Mouse (Mus musculus): ENCODE measurements around the gene Ctsg. TPM values are rescaled to one million over a fixed set of nuclear protein-coding genes. Genes with fewer than 3 reads are reported as not detected.
"Not testable (repeated sequence)": the region's sequence is repeated elsewhere in the genome, so short reads cannot be mapped to it uniquely, and the experiment has no call there.

Gene Ctsg
- 39.4 and 44.1 TPM in 2 replicates for polyA plus RNA-seq (2015; fragmentation: Nextera tagmentation; extraction: Ambion mirVana)

GRCm38 (mm10) chr14:56102386-56102785, at the start of gene Ctsg:
TSS of gene Ctsg (minus strand) at chr14:56102574.
- Histone ChIP-seq H3K4me2 (no peak within 1 kb of the TSS), H3K4me1 (replicated peaks) (no peaks in the 10 kb centered on the region), H3K9me3 (replicated peaks) (no peaks in the 10 kb centered on the region), H3K36me3 (replicated peaks) (no peaks in the 10 kb centered on the region), H3K9ac (no peak within 1 kb of the TSS), H3K27ac (replicated peaks) (no peak within 1 kb of the TSS), H3K4me3 (replicated peaks) (no peak within 1 kb of the TSS), H3K27me3 (no peaks in the 10 kb centered on the region)
- no peak for ATAC-seq (ENCODE audit: insufficient read depth)
- WGBS (ENCODE audit: insufficient replicate concordance): 36% methylated on average over 10 of the region's 10 CpGs

GRCm38 (mm10) chr14:56133675-56134074, 31.3 kb upstream of the Ctsg start:
- not testable (repeated sequence) for H3K4me1 ChIP-seq (replicated peaks); H3K4me3 ChIP-seq (replicated peaks); H3K27ac ChIP-seq (replicated peaks); ATAC-seq (ENCODE audit: insufficient read depth); H3K9me3 ChIP-seq (replicated peaks); H3K27me3 ChIP-seq; H3K9ac ChIP-seq; H3K36me3 ChIP-seq (replicated peaks); H3K4me2 ChIP-seq
- 40% methylated on average over 1 of the region's 1 CpGs for WGBS (ENCODE audit: insufficient replicate concordance)

- H3K4me1 ChIP-seq (replicated peaks); H3K27ac ChIP-seq (replicated peaks); H3K36me3 ChIP-seq (replicated peaks); ATAC-seq (ENCODE audit: insufficient read depth); H3K27me3 ChIP-seq; H3K4me2 ChIP-seq; H3K4me3 ChIP-seq (replicated peaks); H3K9me3 ChIP-seq (replicated peaks); H3K9ac ChIP-seq: not testable (repeated sequence)
- WGBS (ENCODE audit: insufficient replicate concordance): 50% methylated on average over 2 of the region's 2 CpGs
These were observed 30.1 kb upstream of the Ctsg start, which contains the start of gene Gzmd for GRCm38 (mm10) chr14:56132508-56132907. TSS of gene Gzmd (minus strand) at chr14:56132608.

- WGBS (ENCODE audit: insufficient replicate concordance): 31% methylated on average over 3 of the region's 3 CpGs
- no peaks in the 10 kb centered on the region for H3K27me3 ChIP-seq
- H3K27ac ChIP-seq (replicated peaks): no peak overlapping the region
- no peak for ATAC-seq (ENCODE audit: insufficient read depth)
- no peak overlapping the region for H3K9ac ChIP-seq
- H3K4me2 ChIP-seq: no peak overlapping the region
- H3K36me3 ChIP-seq (replicated peaks): no peaks in the 10 kb centered on the region
- H3K9me3 ChIP-seq (replicated peaks): no peaks in the 10 kb centered on the region
- H3K4me1 ChIP-seq (replicated peaks): no peaks in the 10 kb centered on the region
- H3K4me3 ChIP-seq (replicated peaks): no peak overlapping the region
These were observed 26.0 kb upstream of the Ctsg start for GRCm38 (mm10) chr14:56128341-56128740.

GRCm38 (mm10) chr14:56123516-56123915, 21.1 kb upstream of the Ctsg start:
- no peaks in the 10 kb centered on the region for H3K4me1 ChIP-seq (replicated peaks)
- H3K36me3 ChIP-seq (replicated peaks): no peaks in the 10 kb centered on the region
- no peak overlapping the region for H3K4me3 ChIP-seq (replicated peaks)
- no peak overlapping the region for H3K4me2 ChIP-seq
- H3K9me3 ChIP-seq (replicated peaks): no peaks in the 10 kb centered on the region
- WGBS (ENCODE audit: insufficient replicate concordance): 63% methylated on average over 3 of the region's 3 CpGs
- no peak overlapping the region for H3K9ac ChIP-seq
- H3K27ac ChIP-seq (replicated peaks): no peak overlapping the region
- H3K27me3 ChIP-seq: no peaks in the 10 kb centered on the region
- no peak for ATAC-seq (ENCODE audit: insufficient read depth)

GRCm38 (mm10) chr14:56120525-56120924, 18.2 kb upstream of the Ctsg start, which contains the start of gene Gzme:
TSS of gene Gzme (minus strand) at chr14:56120625.
- no peak for ATAC-seq (ENCODE audit: insufficient read depth)
- H3K4me2 ChIP-seq: no peak within 1 kb of the TSS
- no peaks in the 10 kb centered on the region for H3K36me3 ChIP-seq (replicated peaks)
- no peaks in the 10 kb centered on the region for H3K4me1 ChIP-seq (replicated peaks)
- no peak within 1 kb of the TSS for H3K9ac ChIP-seq
- H3K4me3 ChIP-seq (replicated peaks): no peak within 1 kb of the TSS
- H3K27ac ChIP-seq (replicated peaks): no peak within 1 kb of the TSS
- H3K27me3 ChIP-seq: no peaks in the 10 kb centered on the region
- H3K9me3 ChIP-seq (replicated peaks): no peaks in the 10 kb centered on the region

- not testable (repeated sequence) for H3K9ac ChIP-seq; H3K27me3 ChIP-seq; H3K9me3 ChIP-seq (replicated peaks); H3K4me3 ChIP-seq (replicated peaks); H3K4me2 ChIP-seq; H3K4me1 ChIP-seq (replicated peaks); H3K36me3 ChIP-seq (replicated peaks); ATAC-seq (ENCODE audit: insufficient read depth); H3K27ac ChIP-seq (replicated peaks)
- WGBS (ENCODE audit: insufficient replicate concordance): 77% methylated on average over 33 of the region's 33 CpGs
These were observed 13.3 kb upstream of the Ctsg start for GRCm38 (mm10) chr14:56115531-56116310.

- no peaks in the 10 kb centered on the region for H3K27me3 ChIP-seq
- H3K4me1 ChIP-seq (replicated peaks): no peaks in the 10 kb centered on the region
- H3K9me3 ChIP-seq (replicated peaks): no peaks in the 10 kb centered on the region
- H3K4me3 ChIP-seq (replicated peaks): no peak overlapping the region
- WGBS (ENCODE audit: insufficient replicate concordance): 65% methylated on average over 13 of the region's 13 CpGs
- H3K36me3 ChIP-seq (replicated peaks): no peaks in the 10 kb centered on the region
- no peak overlapping the region for H3K27ac ChIP-seq (replicated peaks)
- H3K4me2 ChIP-seq: no peak overlapping the region
- H3K9ac ChIP-seq: no peak overlapping the region
- no peak for ATAC-seq (ENCODE audit: insufficient read depth)
These were observed 3.2 kb upstream of the Ctsg start for GRCm38 (mm10) chr14:56105447-56106180.

- no peaks in the 10 kb centered on the region for H3K27me3 ChIP-seq
- WGBS (ENCODE audit: insufficient replicate concordance): 50% methylated on average over 5 of the region's 5 CpGs
- no peak overlapping the region for H3K9ac ChIP-seq
- no peaks in the 10 kb centered on the region for H3K9me3 ChIP-seq (replicated peaks)
- H3K4me3 ChIP-seq (replicated peaks): no peak overlapping the region
- H3K4me1 ChIP-seq (replicated peaks): no peaks in the 10 kb centered on the region
- H3K4me2 ChIP-seq: no peak overlapping the region
- no peak overlapping the region for H3K27ac ChIP-seq (replicated peaks)
- no peak for ATAC-seq (ENCODE audit: insufficient read depth)
- H3K36me3 ChIP-seq (replicated peaks): no peaks in the 10 kb centered on the region
These were observed 2.6 kb upstream of the Ctsg start for GRCm38 (mm10) chr14:56105016-56105415.

GRCm38 (mm10) chr14:56103452-56103851, 1.1 kb upstream of the Ctsg start:
- no peaks in the 10 kb centered on the region for H3K27me3 ChIP-seq
- no peaks in the 10 kb centered on the region for H3K4me1 ChIP-seq (replicated peaks)
- no peak overlapping the region for H3K4me2 ChIP-seq
- no peak for ATAC-seq (ENCODE audit: insufficient read depth)
- no peaks in the 10 kb centered on the region for H3K9me3 ChIP-seq (replicated peaks)
- H3K4me3 ChIP-seq (replicated peaks): no peak overlapping the region
- no peak overlapping the region for H3K27ac ChIP-seq (replicated peaks)
- H3K9ac ChIP-seq: no peak overlapping the region
- H3K36me3 ChIP-seq (replicated peaks): no peaks in the 10 kb centered on the region
- 49% methylated on average over 3 of the region's 3 CpGs for WGBS (ENCODE audit: insufficient replicate concordance)

- H3K4me1 ChIP-seq (replicated peaks): no peaks in the 10 kb centered on the region
- no peaks in the 10 kb centered on the region for H3K9me3 ChIP-seq (replicated peaks)
- H3K27me3 ChIP-seq: no peaks in the 10 kb centered on the region
- no peak overlapping the region for H3K27ac ChIP-seq (replicated peaks)
- H3K36me3 ChIP-seq (replicated peaks): no peaks in the 10 kb centered on the region
- H3K9ac ChIP-seq: no peak overlapping the region
- H3K4me2 ChIP-seq: no peak overlapping the region
- no peak overlapping the region for H3K4me3 ChIP-seq (replicated peaks)
- 56% methylated on average over 4 of the region's 4 CpGs for WGBS (ENCODE audit: insufficient replicate concordance)
- no peak for ATAC-seq (ENCODE audit: insufficient read depth)
These were observed 3.4 kb downstream of the Ctsg start for GRCm38 (mm10) chr14:56098940-56099339.

Data from liver, embryonic 15.5 days (tissue).